Mouse (Mus musculus) liver, embryonic 14.5 days (tissue): ENCODE results near the gene Samd8. TPM values are rescaled to one million over a fixed set of nuclear protein-coding genes. Genes with fewer than 3 reads are reported as not detected.

Experiments
- ATAC-seq: fragments of 200-750 bp; cut with Nextera tagmentation; 2 replicates; pipeline ENCODE4 v1.8.0; 2017; ENCODE audit warnings: moderate number of reproducible peaks, mild to moderate bottlenecking, moderate library complexity; ENCODE audit not compliant: insufficient read depth
- DNase-seq, 3 experiments: peaks; one replicate each; pipeline ENCODE4 v3.0.0-alpha.2; 2012 to 2013; ENCODE audit warnings: low read depth in 3 of 3, low spot score in 3 of 3
- H3K27ac ChIP-seq: fragments of 300-500 bp; sonication (generic); 2 replicates; pipeline ENCODE4 v1.5.1; 2014; ENCODE audit warnings: moderate library complexity, mild to moderate bottlenecking, control low read depth, inconsistent platforms
- H3K27me3 ChIP-seq: fragments of 300-500 bp; sonication (generic); 2 replicates; pipeline ENCODE4 v1.6.1; 2014; ENCODE audit warnings: mild to moderate bottlenecking, low read length, moderate library complexity; ENCODE audit not compliant: control insufficient read depth, insufficient read depth
- H3K36me3 ChIP-seq: fragments of 300-500 bp; sonication (generic); replicated peaks from 2 replicates; pipeline ENCODE4 v1.6.1; 2014; ENCODE audit warnings: low read depth; ENCODE audit not compliant: control insufficient read depth, insufficient read depth
- H3K4me1 ChIP-seq, 2 experiments: fragments of 200-500 bp in 1 of 2; fragments of 300-500 bp in 1 of 2; sonication (generic) in 1 of 2; replicated peaks; 2 replicates each; pipeline ENCODE4 v1.6.1; 2012 to 2014; ENCODE audit warnings: antibody characterized with exemption in 1 of 2, inconsistent platforms in 1 of 2, low read length in 1 of 2; ENCODE audit not compliant: control insufficient read depth in 2 of 2, insufficient read depth in 2 of 2
- H3K4me2 ChIP-seq: fragments of 300-500 bp; sonication (generic); 2 replicates; pipeline ENCODE4 v1.6.1; 2014; ENCODE audit warnings: low read depth, mild to moderate bottlenecking, control low read depth, moderate library complexity
- H3K4me3 ChIP-seq, 2 experiments: fragments of 200-500 bp in 1 of 2; fragments of 300-500 bp in 1 of 2; sonication (generic) in 1 of 2; 2 replicates each; pipeline ENCODE4 v1.5.1; 2012 to 2014; ENCODE audit warnings: low read depth in 2 of 2, low read length in 2 of 2, mild to moderate bottlenecking in 2 of 2, control low read depth in 1 of 2, inconsistent platforms in 1 of 2, moderate library complexity in 1 of 2; ENCODE audit not compliant: insufficient read depth in 1 of 2
- H3K9ac ChIP-seq: fragments of 300-500 bp; sonication (generic); replicated peaks from 2 replicates; pipeline ENCODE4 v1.6.1; 2014; ENCODE audit warnings: mild to moderate bottlenecking, control low read depth, moderate library complexity
- H3K9me3 ChIP-seq: fragments of 300-500 bp; sonication (generic); 2 replicates; pipeline ENCODE4 v1.6.1; 2016; ENCODE audit warnings: low read length, mixed read lengths; ENCODE audit not compliant: control insufficient read depth
- CTCF ChIP-seq: IDR thresholded peaks from 2 replicates; pipeline ENCODE4 v1.5.1; 2016; ENCODE audit warnings: antibody characterized with exemption, low read depth, control low read depth
- EP300 ChIP-seq: IDR thresholded peaks from 2 replicates; pipeline ENCODE4 v1.6.1; 2016; ENCODE audit warnings: antibody characterized with exemption, low read depth
- WGBS: fragments of 180-500 bp; shearing (Covaris S2); extraction: QIAGEN DNeasy Blood & Tissue Kit; methylation state at CpG from one replicate; pipeline ENCODE4 v1.1.7; 2014; ENCODE audit not compliant: insufficient replicate concordance; 5-methylcytosine and 5-hydroxymethylcytosine counted together
- polyA plus RNA-seq, 2 experiments: library from polyadenylated mRNA; depleted of rRNA in 1 of 2; stranded (reverse) in 1 of 2; unstranded in 1 of 2; fragments of >200 nt; fragmentation: Nextera tagmentation in 1 of 2; extraction: Ambion mirVana in 1 of 2; gene quantifications; 2 replicates each; pipeline versions ENCODE4 v1.2.1 to v1.2.3; 2012 to 2014

Samd8 gene
- polyA plus RNA-seq (2012; rRNA removed) = 1.9 and 2.6 TPM in 2 replicates
- 2.7 TPM in 2 replicates for polyA plus RNA-seq (2014; fragmentation: Nextera tagmentation; extraction: Ambion mirVana)

DNA sequence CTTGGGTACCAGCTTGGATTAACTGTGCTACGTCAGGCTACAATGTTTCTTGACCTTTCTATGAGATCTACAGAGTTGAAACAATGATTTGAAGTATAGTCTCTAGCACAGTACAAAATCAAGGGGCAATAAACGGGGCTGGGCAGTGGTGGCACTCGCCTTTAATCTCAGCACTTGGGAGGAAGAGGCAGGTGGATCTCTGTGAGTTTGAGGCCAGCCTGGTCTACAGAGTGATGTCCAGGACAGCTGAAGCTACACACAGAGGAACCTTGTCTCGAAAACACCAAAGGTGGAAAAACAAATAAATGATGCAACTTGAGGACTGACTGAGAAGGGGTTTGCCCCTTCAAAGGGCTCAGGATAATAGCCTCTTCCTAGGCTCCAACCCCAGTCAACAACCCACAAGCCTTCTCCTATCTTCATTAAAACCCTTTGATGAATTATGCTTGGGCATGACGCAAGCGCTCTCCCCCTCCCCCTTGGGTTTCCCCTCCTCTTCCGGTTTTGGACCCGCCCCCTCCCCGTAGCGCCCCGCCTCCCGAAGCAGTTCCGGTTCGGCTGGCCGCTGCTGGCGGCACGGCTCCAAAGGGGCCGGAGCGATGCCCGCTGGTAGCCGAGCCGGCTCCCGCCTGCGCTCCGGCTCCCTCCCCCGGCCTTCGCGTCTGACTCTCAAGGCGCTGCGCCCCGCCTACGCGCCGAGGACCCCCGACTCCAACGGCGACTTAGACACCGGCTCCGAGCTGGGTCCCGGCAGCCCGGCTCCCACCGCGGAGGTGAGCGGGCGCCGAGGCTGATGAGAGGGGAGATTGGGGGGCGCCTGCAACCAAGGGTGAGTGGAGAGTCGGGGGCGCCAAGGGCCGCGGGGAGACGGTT, at the start of gene Samd8:
TSS of gene Samd8 (plus strand) at position 524 of the 873 bp plus-strand sequence.
- Histone ChIP-seq H3K4me3 (peak within 1 kb of the TSS; percentile 89 to 99), H3K27me3 (no peaks in the 10 kb centered on the region), H3K27ac (peak within 1 kb of the TSS; percentile 35), H3K36me3 (no peaks in the 10 kb centered on the region), H3K9ac (peak within 1 kb of the TSS; percentile 92), H3K4me2 (peak within 1 kb of the TSS; percentile 84), H3K4me1 (peaks cover 16 to 21% of the 10 kb centered on the region in 2 experiments), H3K9me3 (no peaks in the 10 kb centered on the region)
- peak; percentile 70 to 75 (median 71) for DNase-seq
- 6% methylated on average over 50 of the region's 52 CpGs for WGBS
- ATAC-seq = peak; percentile 84
- TF ChIP-seq EP300 (no peak), CTCF (no peak)

GRCm38 (mm10) chr14:21702691-21703090, 47.6 kb upstream of the Samd8 start:
- no peak overlapping the region for H3K27ac ChIP-seq
- H3K9ac ChIP-seq = no peak overlapping the region
- H3K9me3 ChIP-seq = no peaks in the 10 kb centered on the region
- DNase-seq (no peak), ATAC-seq (no peak)
- no peaks in the 10 kb centered on the region for H3K27me3 ChIP-seq
- WGBS = 67% methylated on average over 8 of the region's 8 CpGs
- H3K36me3 ChIP-seq = no peaks in the 10 kb centered on the region
- H3K4me2 ChIP-seq = no peak overlapping the region
- no peak for TF ChIP-seq EP300
- no peak for TF ChIP-seq CTCF
- H3K4me1 ChIP-seq = no peaks in the 10 kb centered on the region; a peak in 1 of 4 replicates
- no peak overlapping the region for H3K4me3 ChIP-seq

GRCm38 (mm10) chr14:21703255-21703654, 47.1 kb upstream of the Samd8 start:
- no peak for TF ChIP-seq EP300
- no peak for TF ChIP-seq CTCF
- Histone ChIP-seq H3K9me3 (no peaks in the 10 kb centered on the region), H3K27me3 (no peaks in the 10 kb centered on the region), H3K4me2 (no peak overlapping the region), H3K4me1 (no peaks in the 10 kb centered on the region; a peak in 1 of 4 replicates), H3K9ac (no peak overlapping the region), H3K27ac (no peak overlapping the region), H3K36me3 (no peaks in the 10 kb centered on the region), H3K4me3 (no peak overlapping the region)
- WGBS = 28% methylated on average over 5 of the region's 5 CpGs
- no peak for DNase-seq
- ATAC-seq = no peak

GRCm38 (mm10) chr14:21705462-21705861, 44.9 kb upstream of the Samd8 start:
- ATAC-seq = no peak
- WGBS = 56% methylated on average over 2 of the region's 2 CpGs
- H3K4me3 ChIP-seq = no peak overlapping the region

DNA sequence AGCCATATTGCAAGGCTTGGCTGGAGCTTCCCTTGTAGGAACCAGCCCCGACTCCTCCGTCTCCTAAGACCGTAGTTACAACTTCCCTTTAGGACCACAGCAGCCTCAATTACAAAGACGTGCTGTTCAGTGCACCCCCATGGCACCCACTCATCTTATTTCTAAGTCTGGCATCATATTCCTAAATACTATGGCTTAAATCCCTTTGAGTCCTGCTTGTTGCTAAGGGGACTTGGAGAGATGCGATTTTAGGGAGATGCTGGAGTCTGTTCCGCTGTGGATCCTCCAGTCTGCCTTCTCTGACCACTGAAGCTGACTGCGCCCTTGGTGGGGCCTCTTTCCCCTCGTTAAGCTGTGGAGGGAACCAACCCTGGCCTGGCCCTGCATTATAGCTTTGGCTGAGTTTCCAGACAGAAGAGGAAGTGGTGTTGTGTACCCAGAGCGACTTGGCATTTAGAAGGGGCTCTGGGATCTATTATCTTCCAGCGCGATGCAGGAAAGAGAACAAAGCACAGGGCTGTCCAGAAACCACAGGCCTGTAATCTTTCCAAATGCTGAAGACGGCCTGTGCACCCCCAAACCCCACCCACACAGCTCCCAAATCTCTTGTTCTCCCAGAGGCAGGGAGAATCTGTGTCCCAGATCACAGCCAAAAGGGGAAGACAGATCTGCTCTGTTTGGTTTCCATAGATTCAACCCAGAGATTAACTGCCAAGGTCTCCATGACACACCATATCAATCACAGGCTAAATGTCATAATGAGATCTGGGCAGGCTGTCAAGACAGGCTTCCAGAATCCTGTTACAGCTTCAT, 43.4 kb upstream of the Samd8 start:
- DNase-seq = peak in 1 of 3 experiments; percentile 14

More at GRCm38 (mm10) chr14:21705462-21705861, 44.9 kb upstream of the Samd8 start:
- Histone ChIP-seq H3K4me2 (no peak overlapping the region), H3K9ac (no peak overlapping the region), H3K27me3 (no peaks in the 10 kb centered on the region), H3K27ac (no peak overlapping the region), H3K4me1 (no peaks in the 10 kb centered on the region; a peak in 1 of 4 replicates), H3K36me3 (no peaks in the 10 kb centered on the region), H3K9me3 (no peaks in the 10 kb centered on the region)
- DNase-seq = no peak
- TF ChIP-seq CTCF = no peak
- no peak for TF ChIP-seq EP300

More for the DNA sequence above, 43.4 kb upstream of the Samd8 start:
- ATAC-seq = no peak
- Histone ChIP-seq H3K27ac (no peak overlapping the region), H3K27me3 (no peaks in the 10 kb centered on the region), H3K4me3 (no peak overlapping the region), H3K4me2 (no peak overlapping the region), H3K4me1 (no peaks in the 10 kb centered on the region; a peak in 1 of 4 replicates), H3K36me3 (no peaks in the 10 kb centered on the region), H3K9ac (no peak overlapping the region), H3K9me3 (no peaks in the 10 kb centered on the region)
- 17% methylated on average over 12 of the region's 12 CpGs for WGBS
- TF ChIP-seq CTCF (no peak), EP300 (no peak)
